Mouse (Mus musculus) intestine, embryonic 14.5 days (tissue): ENCODE measurements at regions not wholly inside any gene's neighbourhood (a gene's known extent, or its start where the extent isn't known, plus 50 kb on each side); places are given as distances from the start of the nearest gene placed in this dataset.

Source experiments
- ATAC-seq: fragments of 200-750 bp; cut with Nextera tagmentation; replicated peaks from 2 replicates; pipeline ENCODE4 v1.8.0; 2017; ENCODE audit warnings: low read depth, moderate number of reproducible peaks, moderate TSS enrichment, moderate library complexity; ENCODE audit not compliant: low FRiP score, low TSS enrichment
- DNase-seq: peaks from one replicate; pipeline ENCODE4 v3.0.0-alpha.2; 2018; ENCODE audit warnings: low spot score
- H3K27ac ChIP-seq: fragments of 300-500 bp; sonication (generic); 2 replicates; pipeline ENCODE4 v1.5.1; 2014; ENCODE audit warnings: low read depth, mild to moderate bottlenecking, control low read depth
- H3K27me3 ChIP-seq: fragments of 300-500 bp; sonication (generic); replicated peaks from 2 replicates; pipeline ENCODE4 v1.6.1; 2014; ENCODE audit warnings: low read length, control low read depth; ENCODE audit not compliant: control insufficient read depth, insufficient read depth
- H3K36me3 ChIP-seq: fragments of 300-500 bp; sonication (generic); 2 replicates; pipeline ENCODE4 v1.6.1; 2014; ENCODE audit warnings: low read length, control low read depth; ENCODE audit not compliant: control insufficient read depth, insufficient read depth
- H3K4me1 ChIP-seq: fragments of 300-500 bp; sonication (generic); replicated peaks from 2 replicates; pipeline ENCODE4 v1.6.1; 2014; ENCODE audit warnings: low read length, control low read depth, mixed read lengths; ENCODE audit not compliant: control insufficient read depth, insufficient read depth
- H3K4me2 ChIP-seq: fragments of 300-500 bp; sonication (generic); 2 replicates; pipeline ENCODE4 v1.6.1; 2014; ENCODE audit warnings: low read length
- H3K4me3 ChIP-seq: fragments of 300-500 bp; sonication (generic); 2 replicates; pipeline ENCODE4 v1.5.1; 2014; ENCODE audit warnings: low read depth, low read length, control low read depth, mixed read lengths
- H3K9ac ChIP-seq: fragments of 300-500 bp; sonication (generic); 2 replicates; pipeline ENCODE4 v1.6.1; 2014; ENCODE audit warnings: mild to moderate bottlenecking, low read length
- H3K9me3 ChIP-seq: fragments of 300-500 bp; sonication (generic); 2 replicates; pipeline ENCODE4 v1.6.1; 2016; ENCODE audit warnings: low read length, control low read depth; ENCODE audit not compliant: control insufficient read depth
- WGBS: fragments of 180-500 bp; shearing (Covaris S2); extraction: QIAGEN DNeasy Blood & Tissue Kit; methylation state at CpG from one replicate; pipeline ENCODE4 v1.1.7; 2014; 5-methylcytosine and 5-hydroxymethylcytosine counted together

GRCm38 (mm10) chr17:48610107-48610506, 155.4 kb downstream of the Unc5cl start:
- DNase-seq: no peak
- H3K27me3 ChIP-seq: no peaks in the 10 kb centered on the region
- no peak for ATAC-seq
- H3K27ac ChIP-seq: no peak overlapping the region
- 0 out of 2 replicates have a peak, but pooled peaks cover 5% of the 10 kb centered on the region for H3K9me3 ChIP-seq
- no peak overlapping the region for H3K4me3 ChIP-seq
- H3K4me2 ChIP-seq: no peak overlapping the region
- no peaks in the 10 kb centered on the region for H3K4me1 ChIP-seq
- 72% methylated on average over 10 of the region's 10 CpGs for WGBS
- H3K36me3 ChIP-seq: no peaks in the 10 kb centered on the region
- no peak overlapping the region for H3K9ac ChIP-seq

- ATAC-seq (no peak), DNase-seq (no peak)
- Histone ChIP-seq H3K4me1 (no peaks in the 10 kb centered on the region), H3K9ac (no peak overlapping the region), H3K27me3 (no peaks in the 10 kb centered on the region), H3K36me3 (no peaks in the 10 kb centered on the region), H3K4me2 (no peak overlapping the region), H3K27ac (no peak overlapping the region), H3K9me3 (0 out of 2 replicates have a peak, but pooled peaks cover 5% of the 10 kb centered on the region), H3K4me3 (no peak overlapping the region)
- 66% methylated on average over 8 of the region's 8 CpGs for WGBS
Observed at GRCm38 (mm10) chr17:48610806-48611205, 156.1 kb downstream of the Unc5cl start.

GRCm38 (mm10) chr17:48613491-48613890, 158.8 kb downstream of the Unc5cl start:
- DNase-seq (no peak), ATAC-seq (no peak)
- no peaks in the 10 kb centered on the region for H3K36me3 ChIP-seq
- WGBS: 92% methylated on average over 5 of the region's 5 CpGs
- no peak overlapping the region for H3K9ac ChIP-seq
- no peaks in the 10 kb centered on the region for H3K27me3 ChIP-seq
- H3K4me2 ChIP-seq: no peak overlapping the region
- H3K27ac ChIP-seq: no peak overlapping the region
- no peak overlapping the region for H3K4me3 ChIP-seq
- 0 out of 2 replicates have a peak, but pooled peaks cover 5% of the 10 kb centered on the region for H3K9me3 ChIP-seq
- no peaks in the 10 kb centered on the region for H3K4me1 ChIP-seq

GRCm38 (mm10) chr17:48615248-48615647, 160.5 kb downstream of the Unc5cl start:
- no peak for DNase-seq
- WGBS: 30% methylated on average over 3 of the region's 3 CpGs

GRCm38 (mm10) chr17:48616205-48616604, 161.5 kb downstream of the Unc5cl start:
- no peak overlapping the region for H3K27ac ChIP-seq
- H3K36me3 ChIP-seq: no peaks in the 10 kb centered on the region
- 0 out of 2 replicates have a peak, but pooled peaks cover 5% of the 10 kb centered on the region for H3K9me3 ChIP-seq
- no peaks in the 10 kb centered on the region for H3K4me1 ChIP-seq
- DNase-seq: no peak
- no peaks in the 10 kb centered on the region for H3K27me3 ChIP-seq
- WGBS: 37% methylated on average over 4 of the region's 4 CpGs
- H3K4me2 ChIP-seq: no peak overlapping the region
- ATAC-seq: no peak
- no peak overlapping the region for H3K4me3 ChIP-seq
- H3K9ac ChIP-seq: no peak overlapping the region

More at GRCm38 (mm10) chr17:48615248-48615647, 160.5 kb downstream of the Unc5cl start:
- H3K27ac ChIP-seq: no peak overlapping the region
- H3K9me3 ChIP-seq: 0 out of 2 replicates have a peak, but pooled peaks cover 5% of the 10 kb centered on the region
- no peak for ATAC-seq
- H3K36me3 ChIP-seq: no peaks in the 10 kb centered on the region
- no peak overlapping the region for H3K4me2 ChIP-seq
- H3K4me3 ChIP-seq: no peak overlapping the region
- no peaks in the 10 kb centered on the region for H3K27me3 ChIP-seq
- no peak overlapping the region for H3K9ac ChIP-seq
- H3K4me1 ChIP-seq: no peaks in the 10 kb centered on the region

GRCm38 (mm10) chr17:48620896-48621295, 166.2 kb downstream of the Unc5cl start:
- no peaks in the 10 kb centered on the region for H3K27me3 ChIP-seq
- no peaks in the 10 kb centered on the region for H3K4me1 ChIP-seq
- no peak overlapping the region for H3K4me2 ChIP-seq
- H3K9ac ChIP-seq: no peak overlapping the region
- no peak overlapping the region for H3K27ac ChIP-seq
- no peaks in the 10 kb centered on the region for H3K36me3 ChIP-seq
- DNase-seq: no peak
- ATAC-seq: no peak
- 70% methylated on average over 2 of the region's 2 CpGs for WGBS
- H3K9me3 ChIP-seq: no peaks in the 10 kb centered on the region
- H3K4me3 ChIP-seq: no peak overlapping the region

GRCm38 (mm10) chr17:48621676-48622075, 167.0 kb downstream of the Unc5cl start:
- H3K27me3 ChIP-seq: no peaks in the 10 kb centered on the region
- no peaks in the 10 kb centered on the region for H3K36me3 ChIP-seq
- no peak overlapping the region for H3K9ac ChIP-seq
- no peaks in the 10 kb centered on the region for H3K4me1 ChIP-seq
- no peak for ATAC-seq
- no peak overlapping the region for H3K4me2 ChIP-seq
- no peak overlapping the region for H3K27ac ChIP-seq
- H3K4me3 ChIP-seq: no peak overlapping the region
- DNase-seq: no peak
- WGBS: 92% methylated on average over 11 of the region's 11 CpGs
- no peaks in the 10 kb centered on the region for H3K9me3 ChIP-seq

GRCm38 (mm10) chr17:48624937-48625336, 170.2 kb downstream of the Unc5cl start:
- Histone ChIP-seq H3K27ac (no peak overlapping the region), H3K9ac (no peak overlapping the region), H3K36me3 (no peaks in the 10 kb centered on the region), H3K9me3 (no peaks in the 10 kb centered on the region), H3K4me1 (no peaks in the 10 kb centered on the region), H3K27me3 (no peaks in the 10 kb centered on the region), H3K4me3 (no peak overlapping the region), H3K4me2 (no peak overlapping the region)
- DNase-seq: no peak
- WGBS: 72% methylated on average over 14 of the region's 14 CpGs
- ATAC-seq: no peak

- Histone ChIP-seq H3K9ac (no peak overlapping the region), H3K27ac (no peak overlapping the region), H3K4me1 (no peaks in the 10 kb centered on the region), H3K4me2 (no peak overlapping the region), H3K9me3 (no peaks in the 10 kb centered on the region), H3K36me3 (no peaks in the 10 kb centered on the region), H3K27me3 (no peaks in the 10 kb centered on the region), H3K4me3 (no peak overlapping the region)
- ATAC-seq: no peak
- WGBS: 86% methylated on average over 6 of the region's 6 CpGs
- DNase-seq: no peak
Observed at GRCm38 (mm10) chr17:48625971-48626370, 171.3 kb downstream of the Unc5cl start.
